Mouse (Mus musculus): ENCODE results near the gene Aicda. TPM values are rescaled to one million over a fixed set of nuclear protein-coding genes. Genes with fewer than 3 reads are reported as not detected.
"Not testable (repeated sequence)": the region's sequence is repeated elsewhere in the genome, so short reads cannot be mapped to it uniquely, and the experiment has no call there.

The Aicda gene
- total RNA-seq (2015), result not detected in 2 replicates
- not detected in 2 replicates for total RNA-seq (2017)

DNA sequence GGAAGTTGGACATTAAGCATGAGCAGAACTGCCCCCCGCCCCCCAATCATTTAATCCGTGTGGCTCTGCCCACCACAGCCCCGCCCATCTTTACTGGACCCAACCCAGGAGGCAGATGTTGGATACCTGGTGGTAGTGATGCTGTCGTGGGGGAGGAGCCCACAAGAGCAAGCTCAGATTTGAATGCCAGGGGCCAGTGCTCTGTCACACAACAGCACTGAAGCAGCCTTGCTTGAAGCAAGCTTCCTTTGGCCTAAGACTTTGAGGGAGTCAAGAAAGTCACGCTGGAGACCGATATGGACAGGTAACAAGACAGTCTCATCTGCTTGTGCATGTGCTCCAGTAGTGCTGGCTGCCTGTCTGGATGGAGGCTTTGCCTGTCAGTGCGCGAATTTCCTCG lies at the start of gene Aicda:
TSS of gene Aicda (plus strand) at position 196 of the 400 bp plus-strand sequence.
- ATAC-seq (replicated peaks; ENCODE audit: poor library complexity), result no peak

DNA sequence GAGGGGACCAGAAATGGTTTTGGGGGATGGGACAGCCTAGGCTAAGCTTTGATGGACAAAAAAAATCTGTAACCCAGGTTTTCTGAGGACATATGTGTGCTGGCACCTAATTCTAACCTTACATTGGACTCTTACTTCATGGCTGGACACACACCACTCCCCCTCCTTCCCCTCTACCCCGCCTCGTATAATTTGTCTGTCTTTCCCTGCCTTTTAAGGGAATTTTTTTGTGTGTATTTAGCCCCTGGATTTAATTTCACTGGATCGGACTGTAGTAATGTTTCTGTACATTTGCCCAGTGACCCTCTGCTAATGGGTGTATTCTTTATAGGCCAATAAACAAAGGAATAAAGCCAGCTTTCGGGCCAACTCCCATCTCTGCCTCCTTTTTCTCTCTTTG lies 48.6 kb upstream of the Aicda start:
- no peak for ATAC-seq (replicated peaks; ENCODE audit: poor library complexity)

DNA sequence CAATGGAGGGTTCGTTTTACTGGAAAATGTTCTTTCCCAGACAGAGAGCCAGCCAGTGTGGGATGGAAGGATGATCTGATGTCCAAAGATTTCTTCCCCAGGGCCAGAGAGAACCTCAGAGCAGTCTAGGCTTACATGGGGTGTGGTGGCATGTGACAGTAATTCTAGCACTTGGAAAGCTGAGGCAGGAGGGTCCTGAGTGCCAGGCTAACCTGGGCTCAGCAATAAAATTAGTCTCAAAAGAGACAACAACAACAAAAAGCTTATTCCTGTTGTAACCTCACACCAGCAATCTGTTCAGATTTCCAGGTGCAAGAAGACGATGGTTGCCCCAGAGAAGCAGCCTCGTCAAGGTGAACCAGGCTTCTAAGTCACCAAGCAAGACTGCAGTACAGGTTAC lies 48.1 kb upstream of the Aicda start, which contains the start of gene Mfap5:
TSS of gene Mfap5 (plus strand) at position 301 of the 400 bp plus-strand sequence.
- no peak for ATAC-seq (replicated peaks; ENCODE audit: poor library complexity)

DNA sequence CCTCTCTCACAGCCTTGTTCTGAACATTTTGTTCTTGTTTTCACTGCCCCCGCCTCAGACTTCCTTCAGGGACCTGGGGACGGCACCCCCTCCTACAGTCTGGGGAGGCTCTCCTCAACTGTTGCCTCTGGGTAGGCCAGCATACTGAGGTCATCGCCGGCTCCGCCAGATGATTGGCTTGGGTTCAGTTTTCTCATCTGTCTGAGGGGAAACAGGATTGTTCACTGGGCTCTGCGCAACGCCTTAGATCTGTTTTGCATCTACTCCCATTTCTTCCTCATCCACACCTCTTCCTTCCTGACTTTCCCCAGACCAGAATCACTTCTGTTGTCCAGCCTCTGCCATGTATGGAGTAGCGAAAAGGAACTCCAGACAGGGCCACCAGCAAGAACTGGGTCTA lies 45.1 kb upstream of the Aicda start:
- ATAC-seq (replicated peaks; ENCODE audit: poor library complexity), result no peak

DNA sequence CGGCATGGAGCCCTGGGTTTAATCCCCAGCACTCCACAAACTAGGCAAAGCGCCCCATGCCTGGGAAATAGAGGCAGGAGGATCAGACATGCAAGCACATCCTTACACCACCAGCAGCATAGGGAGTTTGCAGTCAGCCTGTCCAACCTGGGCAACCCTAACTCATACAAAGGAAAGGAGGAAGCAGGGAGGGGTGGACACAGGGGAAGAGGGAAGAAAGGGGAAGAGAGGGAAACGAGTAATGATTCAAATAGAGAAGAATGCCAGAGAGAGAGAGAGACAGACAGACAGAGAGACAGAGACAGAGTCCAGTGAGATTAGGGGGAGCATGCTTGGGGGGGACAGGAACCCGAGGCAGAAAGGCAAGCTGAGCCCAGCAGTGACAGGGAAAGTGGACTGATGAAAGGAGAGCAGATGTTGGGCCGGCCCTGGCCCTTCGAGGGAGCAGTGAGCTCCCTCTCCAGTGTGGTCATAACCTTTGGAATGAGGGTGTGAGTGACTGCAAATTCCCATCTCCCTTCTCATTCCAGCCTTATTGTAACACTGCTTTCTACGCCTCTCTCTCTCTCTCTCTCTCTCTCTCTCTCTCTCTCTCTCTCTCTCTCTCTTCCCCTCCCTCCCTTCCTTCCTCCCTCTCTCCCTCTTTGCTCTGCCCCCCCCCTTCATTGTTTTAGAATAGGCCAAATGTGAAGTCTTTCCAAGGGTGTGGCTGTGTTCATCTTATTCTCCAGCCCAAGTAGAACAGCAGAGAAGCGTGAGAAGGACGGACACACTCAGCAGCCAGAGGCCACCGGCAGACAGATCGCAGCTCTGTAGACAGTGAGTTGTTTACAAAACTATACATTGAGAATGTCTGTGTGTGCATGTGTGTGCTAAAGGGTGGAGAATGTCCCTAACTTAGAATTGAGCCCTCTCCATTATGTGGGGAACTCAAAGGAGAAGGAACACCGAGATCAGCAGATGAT lies 40.4 kb upstream of the Aicda start:
- peak; percentile 57 for ATAC-seq (replicated peaks; ENCODE audit: poor library complexity)

DNA sequence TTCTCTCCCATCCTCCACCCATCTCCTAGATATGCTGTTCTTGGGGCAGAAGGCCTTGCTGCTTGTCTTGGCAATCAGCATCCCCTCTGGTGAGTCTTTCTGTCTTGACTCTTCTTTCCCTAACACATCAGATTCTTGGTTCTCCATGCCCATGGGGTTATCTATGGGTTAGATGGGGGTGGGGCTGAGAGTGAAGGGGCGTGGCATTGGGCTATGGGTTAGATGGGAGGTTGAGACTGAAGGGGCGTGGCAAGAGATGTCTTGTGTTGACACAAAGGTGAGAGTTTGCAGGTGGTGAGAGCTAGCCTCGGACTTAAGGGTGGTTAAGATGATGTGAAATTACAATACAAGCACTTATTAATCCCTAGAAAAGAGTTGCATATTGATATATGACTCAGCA lies 39.3 kb upstream of the Aicda start:
- no peak for ATAC-seq (replicated peaks; ENCODE audit: poor library complexity)

DNA sequence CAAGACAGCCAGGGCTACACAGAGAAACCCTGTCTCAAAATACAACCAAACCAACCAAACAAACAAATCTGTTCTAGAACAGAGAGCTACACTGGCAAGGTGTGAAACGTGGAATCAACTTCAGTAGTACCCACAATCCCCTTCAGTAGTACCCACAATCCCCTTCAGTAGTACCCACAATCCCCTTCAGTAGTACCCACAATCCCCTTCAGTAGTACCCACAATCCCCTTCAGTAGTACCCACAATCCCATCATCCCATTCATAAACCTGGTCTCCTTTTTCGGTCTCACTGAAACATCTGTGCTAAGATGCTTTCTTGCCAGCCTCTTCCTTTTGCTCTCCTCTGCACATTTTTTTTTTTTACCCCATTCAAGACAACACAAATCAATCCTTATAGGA lies 37.8 kb upstream of the Aicda start:
- ATAC-seq (replicated peaks; ENCODE audit: poor library complexity), result not testable (repeated sequence)

DNA sequence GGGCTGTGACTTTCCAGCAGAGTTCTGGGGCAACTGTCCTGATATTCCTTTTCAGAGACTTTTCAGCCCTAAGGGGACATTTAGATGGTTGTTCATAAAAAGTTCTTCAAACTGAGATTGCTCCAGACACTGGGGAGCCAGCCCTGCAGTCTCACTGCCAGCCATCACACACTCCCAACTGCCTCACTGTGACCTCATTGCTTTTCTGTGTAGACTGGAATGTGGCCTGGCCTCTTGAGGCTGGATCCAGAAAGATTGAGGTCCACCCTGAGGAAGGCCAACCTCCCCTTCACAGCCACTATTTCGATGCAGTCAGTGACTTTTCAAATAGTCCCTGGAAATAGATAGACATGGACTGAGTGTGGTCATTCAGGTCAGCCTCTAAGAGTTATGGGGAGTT lies 35.9 kb upstream of the Aicda start:
- ATAC-seq (replicated peaks; ENCODE audit: poor library complexity), result no peak

DNA sequence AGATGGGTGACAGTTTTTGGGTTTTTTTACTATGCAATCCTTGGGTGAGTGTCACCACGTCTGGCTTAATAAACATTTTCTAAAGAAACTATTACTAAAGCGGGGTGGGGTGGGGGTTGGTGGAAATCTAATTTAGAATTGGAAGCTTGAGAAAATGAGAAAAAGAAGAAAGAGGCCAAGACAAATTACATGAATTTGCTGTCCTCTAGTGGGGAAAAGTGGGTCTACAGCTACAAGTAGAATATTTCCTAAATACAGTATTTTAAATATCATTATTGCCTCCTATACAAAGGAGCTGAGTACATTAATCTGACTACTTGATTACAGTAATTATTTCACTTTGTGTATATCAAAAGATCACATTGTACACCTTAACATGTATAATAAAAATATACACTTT lies 34.2 kb upstream of the Aicda start:
- ATAC-seq (replicated peaks; ENCODE audit: poor library complexity), result 0 out of 2 replicates have a peak, but pooled peaks have one; percentile 29

DNA sequence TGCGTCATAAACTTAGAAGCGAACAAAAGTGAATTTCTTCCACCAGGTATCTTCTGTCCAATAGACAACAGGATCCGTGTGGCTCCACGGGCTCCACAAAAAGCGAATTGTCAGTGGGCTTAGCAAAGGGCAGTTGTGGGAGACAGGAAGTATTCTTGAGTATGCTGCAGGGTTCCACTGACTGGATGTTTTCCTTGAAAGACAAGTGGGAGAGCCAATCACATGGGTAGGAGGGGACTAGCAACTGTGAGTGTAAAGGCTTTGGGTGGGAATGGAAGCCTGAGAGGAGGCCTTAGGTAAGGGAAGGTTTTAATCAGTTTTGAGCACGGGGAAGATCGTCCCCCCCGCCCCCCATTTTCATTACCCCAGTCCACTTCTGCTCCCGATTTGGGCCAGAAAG lies 31.0 kb upstream of the Aicda start:
- no peak for ATAC-seq (replicated peaks; ENCODE audit: poor library complexity)

DNA sequence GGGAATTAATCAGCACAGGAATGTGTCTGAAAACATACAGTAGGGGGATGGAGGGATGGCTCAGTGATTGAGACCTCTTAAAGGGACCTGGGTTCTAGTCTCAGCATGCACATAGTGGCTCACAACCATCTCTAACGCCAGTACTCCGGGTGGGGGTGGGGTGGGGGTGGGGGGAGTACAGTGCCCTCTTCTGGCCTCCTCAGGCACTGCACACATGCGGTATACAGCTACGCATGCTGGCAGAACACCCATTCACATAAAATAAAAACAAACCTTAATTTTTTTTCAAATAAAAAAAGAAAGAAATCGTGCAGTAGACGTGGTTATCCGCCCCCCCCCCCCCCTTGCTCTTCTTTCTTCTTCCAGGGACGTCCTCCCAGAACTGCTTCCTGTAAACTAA lies 30.3 kb upstream of the Aicda start:
- no peak for ATAC-seq (replicated peaks; ENCODE audit: poor library complexity)

DNA sequence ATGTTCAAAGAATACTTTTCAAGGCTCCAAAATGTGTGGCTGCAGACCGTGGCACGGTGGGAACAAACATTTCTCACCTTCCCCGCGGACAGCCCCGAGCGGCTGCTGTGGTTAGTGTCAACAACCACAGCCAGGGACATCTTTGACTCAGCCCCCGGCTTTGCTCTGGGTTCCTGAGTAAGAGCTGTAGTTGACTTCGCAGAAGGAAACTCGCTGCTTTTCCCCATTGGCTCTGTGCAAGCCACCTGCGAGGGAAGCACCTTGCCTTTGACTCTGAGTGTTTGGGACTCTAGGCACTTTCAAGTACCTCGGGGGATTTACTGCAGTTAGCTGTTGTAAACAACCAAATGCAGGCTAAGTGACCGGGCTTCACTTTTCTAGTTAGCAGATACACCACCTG lies 26.0 kb upstream of the Aicda start:
- ATAC-seq (replicated peaks; ENCODE audit: poor library complexity), result peak; percentile 34

DNA sequence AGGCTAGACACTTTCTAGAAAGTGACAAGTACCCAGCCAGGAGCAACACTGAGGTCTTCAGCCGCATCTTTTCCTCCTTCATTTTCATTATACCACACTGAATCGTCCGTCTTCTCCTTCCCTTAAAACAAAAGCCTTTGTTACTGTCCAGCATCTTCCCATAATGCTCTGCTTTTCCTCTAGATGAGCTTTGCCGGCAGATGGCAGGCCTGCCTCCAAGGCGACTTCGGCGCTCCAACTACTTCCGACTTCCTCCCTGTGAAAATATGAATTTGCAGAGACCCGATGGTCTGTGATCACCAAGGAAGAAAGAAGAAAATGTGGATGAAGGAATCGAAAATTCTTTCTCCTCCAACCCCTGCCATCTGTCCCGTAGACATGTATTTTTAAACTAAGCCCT lies 25.5 kb upstream of the Aicda start:
- ATAC-seq (replicated peaks; ENCODE audit: poor library complexity), result no peak

DNA sequence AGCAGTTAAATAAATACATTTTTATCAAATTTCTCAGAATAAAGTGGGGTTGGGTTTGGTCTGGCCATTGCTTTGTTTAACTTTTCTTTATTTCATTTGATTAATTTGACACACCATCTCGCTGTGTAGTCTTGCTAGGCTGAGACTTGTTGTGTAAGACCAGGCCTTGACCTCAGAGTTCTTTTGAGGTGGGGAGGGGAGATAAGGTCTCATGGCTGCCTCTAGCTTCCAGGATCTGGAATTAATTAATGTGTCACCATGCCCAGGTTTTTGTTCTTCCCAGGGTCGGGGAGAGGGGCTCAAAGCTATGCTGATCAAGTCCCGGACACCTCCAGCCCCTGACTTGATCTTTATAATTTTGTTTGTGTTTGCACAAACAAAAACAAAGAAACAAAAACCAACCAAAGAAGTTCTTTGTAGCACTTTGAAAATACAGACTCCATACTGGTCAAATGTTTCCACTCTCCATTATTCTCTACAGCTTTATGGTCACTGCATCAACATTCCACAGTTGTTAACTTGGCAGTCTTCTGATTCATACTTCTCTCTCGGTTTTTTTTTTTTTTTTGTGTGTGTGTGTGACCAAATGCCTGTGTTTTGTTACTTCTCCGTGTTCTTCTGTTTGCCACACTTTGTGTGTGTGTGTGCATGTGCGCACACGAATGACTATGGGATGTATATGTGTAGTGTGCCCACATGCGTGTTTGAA lies 22.0 kb upstream of the Aicda start:
- ATAC-seq (replicated peaks; ENCODE audit: poor library complexity), result no peak

DNA sequence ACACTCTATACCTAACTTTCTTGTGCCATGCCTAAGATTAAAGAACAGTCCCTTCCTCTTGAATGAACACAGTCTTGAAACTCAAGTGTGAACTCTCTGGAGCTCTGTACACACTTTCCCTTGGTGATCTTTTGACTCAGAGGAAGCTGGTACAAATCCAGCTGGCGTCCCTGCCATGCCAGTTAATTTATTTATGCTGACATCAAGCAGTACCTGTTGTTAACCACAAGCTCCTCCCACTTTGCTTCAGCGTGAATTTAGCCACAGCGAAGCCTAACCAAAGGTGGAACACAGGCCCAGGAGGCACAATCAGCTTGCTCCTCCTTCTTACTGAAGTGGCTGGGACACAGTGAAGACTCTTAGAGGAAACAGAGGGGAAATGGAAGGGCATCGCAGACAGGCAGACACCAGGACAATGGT lies 20.7 kb upstream of the Aicda start:
- peak; percentile 80 for ATAC-seq (replicated peaks; ENCODE audit: poor library complexity)

DNA sequence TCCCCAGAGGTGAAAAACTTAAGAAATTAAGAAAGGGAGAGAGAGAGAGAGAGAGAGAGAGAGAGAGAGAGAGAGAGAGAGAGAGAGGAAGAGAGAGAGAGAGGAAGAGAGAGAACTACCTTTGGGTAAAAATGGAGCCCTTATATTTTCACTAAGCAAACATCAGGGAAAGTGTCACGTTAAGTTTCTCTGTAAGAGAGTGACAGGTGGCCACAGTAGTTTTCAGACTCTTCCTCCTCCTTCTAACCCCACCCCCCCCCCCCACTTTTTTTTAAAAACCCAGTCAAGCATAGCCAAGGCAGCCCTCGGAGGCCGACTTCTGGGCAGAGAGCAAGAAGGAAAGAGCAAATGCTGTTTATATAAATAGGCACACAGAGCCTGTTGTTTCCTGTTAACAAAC lies 19.6 kb upstream of the Aicda start:
- no peak for ATAC-seq (replicated peaks; ENCODE audit: poor library complexity)

DNA sequence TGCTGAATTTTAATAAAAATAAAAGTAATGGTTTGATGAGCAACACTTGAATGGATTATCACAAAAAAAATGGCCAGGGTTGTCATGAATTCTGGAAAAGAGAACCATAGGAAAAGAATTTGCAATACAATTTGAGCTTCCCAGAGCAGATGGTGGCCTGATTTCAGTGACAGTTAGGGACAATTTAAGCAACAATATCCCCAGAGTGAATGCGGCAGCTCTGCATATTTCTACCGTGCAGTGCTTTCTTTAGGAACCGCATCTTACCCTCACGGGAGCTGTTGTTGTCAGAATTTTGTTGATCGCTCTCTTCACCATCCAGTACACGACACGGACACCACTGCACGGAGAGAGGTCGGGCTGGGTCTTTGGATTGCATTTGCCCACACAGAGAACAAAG lies 14.0 kb upstream of the Aicda start:
- ATAC-seq (replicated peaks; ENCODE audit: poor library complexity), result no peak

DNA sequence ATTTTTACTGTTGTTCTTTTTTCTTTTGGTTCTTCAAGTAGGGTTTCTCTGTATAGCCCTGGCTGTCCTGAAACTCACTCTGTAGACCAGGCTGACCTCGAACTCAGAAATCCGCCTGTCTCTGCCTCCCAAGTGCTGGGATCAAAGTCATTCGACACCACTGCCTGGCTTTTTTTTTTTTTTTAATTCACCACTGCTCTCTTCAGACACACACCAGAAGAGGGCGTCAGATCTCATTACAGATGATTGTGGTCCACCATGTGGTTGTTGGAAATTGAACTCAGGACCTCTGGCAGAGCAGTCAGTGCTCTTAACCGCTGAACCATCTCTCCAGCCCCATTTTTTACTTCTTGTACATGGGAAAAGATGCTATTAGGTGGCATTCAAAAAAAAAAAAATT lies 11.1 kb upstream of the Aicda start:
- not testable (repeated sequence) for ATAC-seq (replicated peaks; ENCODE audit: poor library complexity)

DNA sequence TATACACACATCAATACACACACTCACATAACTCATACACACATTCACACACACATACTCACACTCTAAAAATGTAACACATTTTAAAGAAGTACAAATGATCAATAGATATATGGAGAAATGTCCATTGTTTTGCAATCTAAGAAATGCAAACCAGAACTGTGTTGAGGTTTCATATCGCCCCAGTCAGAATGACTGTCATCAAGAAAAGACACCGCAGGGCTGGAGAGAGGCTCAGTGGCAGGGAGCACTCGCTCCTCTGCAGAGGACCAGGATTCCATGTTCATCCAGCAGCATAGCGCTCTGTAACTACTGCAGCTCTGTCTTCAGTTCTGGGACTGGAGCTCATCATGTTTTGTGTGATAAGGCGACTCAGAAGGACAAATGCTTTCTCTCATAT lies 10.0 kb upstream of the Aicda start:
- peak; percentile 26; the same call in 1 of the 2 replicates for ATAC-seq (replicated peaks; ENCODE audit: poor library complexity)

DNA sequence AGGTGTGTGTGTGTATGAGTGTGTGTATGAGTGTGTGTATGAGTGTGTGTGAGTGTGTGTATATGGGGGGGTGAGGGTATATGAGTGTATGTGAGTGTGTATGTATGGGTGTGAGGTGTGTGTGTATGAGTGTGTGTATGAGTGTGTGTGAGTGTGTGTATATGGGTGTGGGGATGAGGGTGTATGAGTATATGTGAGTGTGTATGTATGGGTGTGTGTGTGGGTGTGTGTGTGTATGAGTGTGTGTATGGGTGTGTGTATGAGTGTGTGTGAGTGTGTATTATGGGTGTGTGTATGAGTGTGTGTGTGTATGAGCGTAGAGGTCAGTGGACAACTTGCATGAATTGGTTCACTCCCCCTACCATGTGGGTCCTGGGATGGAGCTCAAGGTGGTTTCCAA lies 8.9 kb upstream of the Aicda start:
- ATAC-seq (replicated peaks; ENCODE audit: poor library complexity), result no peak

DNA sequence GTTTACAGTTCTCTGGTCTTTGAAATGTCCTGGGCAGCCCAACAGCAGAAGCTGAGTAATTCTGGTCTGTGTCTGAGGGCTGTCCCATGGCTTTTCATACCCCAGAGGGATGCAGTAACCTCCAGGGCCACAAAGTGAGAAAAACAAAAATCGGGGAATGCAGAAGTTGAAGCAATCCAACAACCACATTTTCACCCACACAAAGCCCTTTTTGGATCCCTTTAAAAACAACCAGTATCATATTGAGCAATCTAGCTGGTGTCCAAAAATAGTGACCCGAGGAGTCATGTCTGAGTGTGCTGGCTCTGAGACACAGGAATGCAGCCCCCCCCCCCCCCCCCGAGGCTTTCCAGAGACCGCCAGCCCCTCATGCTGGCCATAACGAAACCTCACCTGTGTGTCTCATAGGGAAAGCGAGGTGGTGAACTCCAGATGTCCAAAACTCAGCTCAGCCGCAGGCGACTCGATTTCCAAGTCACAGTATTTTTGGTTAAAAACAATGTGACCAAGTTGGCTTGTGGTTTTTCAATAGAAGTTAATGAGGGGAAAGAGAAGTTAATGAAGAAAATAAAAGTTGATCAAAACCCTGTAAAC lies 8.2 kb upstream of the Aicda start:
- ATAC-seq (replicated peaks; ENCODE audit: poor library complexity), result peak; percentile 81

Data from megakaryocyte progenitor cell, adult 5-6 weeks (primary cell).